Mouse (Mus musculus) macrophage (primary cell): ENCODE results near the gene Hbq1a. TPM values are rescaled to one million over a fixed set of nuclear protein-coding genes. Genes with fewer than 3 reads are reported as not detected.

Experiments used
- H3K27ac ChIP-seq: fragments of 350-480 bp; formaldehyde crosslinking; 2 replicates; pipeline ENCODE4 v1.9.0; 2021
- H3K36me3 ChIP-seq: fragments of 350-480 bp; formaldehyde crosslinking; 2 replicates; pipeline ENCODE4 v1.9.0; 2021; ENCODE audit errors: inconsistent target
- H3K4me3 ChIP-seq: fragments of 350-480 bp; formaldehyde crosslinking; 2 replicates; pipeline ENCODE4 v1.9.0; 2021; ENCODE audit errors: inconsistent target
- H3K79me2 ChIP-seq: fragments of 350-480 bp; formaldehyde crosslinking; 2 replicates; pipeline ENCODE4 v1.9.0; 2021; ENCODE audit errors: inconsistent target
- WGBS: methylation state at CpG from one replicate; pipeline ENCODE4 v1.1.7; 2026; ENCODE audit warnings: inconsistent platforms; ENCODE audit not compliant: missing documents; 5-methylcytosine and 5-hydroxymethylcytosine counted together
- polyA plus RNA-seq: library from polyadenylated mRNA; stranded (reverse); fragments of 250-400 nt; gene quantifications from 3 replicates; pipeline ENCODE4 v1.2.4, GENCODE M21; 2018; ENCODE audit warnings: inconsistent platforms

Hbq1a gene
- polyA plus RNA-seq, 1 experiment from 2014 or later, result not detected

- H3K27ac ChIP-seq, result no peak overlapping the region
- H3K4me3 ChIP-seq, result no peak overlapping the region
- no peaks in the 10 kb centered on the region for H3K79me2 ChIP-seq
- H3K36me3 ChIP-seq, result no peaks in the 10 kb centered on the region
- WGBS, result 95% methylated on average over 5 of the region's 5 CpGs
Observed at GRCm38 (mm10) chr11:32331861-32332260, 32.0 kb downstream of the Hbq1a start.

- no peaks in the 10 kb centered on the region for H3K36me3 ChIP-seq
- H3K27ac ChIP-seq, result no peak overlapping the region
- WGBS, result 64% methylated on average over 2 of the region's 2 CpGs
- H3K4me3 ChIP-seq, result no peak overlapping the region
- no peaks in the 10 kb centered on the region for H3K79me2 ChIP-seq
Observed at GRCm38 (mm10) chr11:32333235-32333634, 33.4 kb downstream of the Hbq1a start.

- Histone ChIP-seq H3K27ac (no peak overlapping the region), H3K36me3 (no peaks in the 10 kb centered on the region), H3K4me3 (no peak overlapping the region), H3K79me2 (no peaks in the 10 kb centered on the region)
- WGBS, result 87% methylated on average over 6 of the region's 6 CpGs
Observed at GRCm38 (mm10) chr11:32336435-32336907, 36.6 kb downstream of the Hbq1a start.

GRCm38 (mm10) chr11:32339131-32339531, 39.3 kb downstream of the Hbq1a start:
- 38% methylated on average over 2 of the region's 2 CpGs for WGBS
- no peaks in the 10 kb centered on the region for H3K36me3 ChIP-seq

GRCm38 (mm10) chr11:32340476-32341473, 40.9 kb downstream of the Hbq1a start:
- Histone ChIP-seq H3K4me3 (no peak overlapping the region), H3K27ac (no peak overlapping the region), H3K79me2 (no peaks in the 10 kb centered on the region), H3K36me3 (no peaks in the 10 kb centered on the region)
- WGBS, result 63% methylated on average over 17 of the region's 17 CpGs

More at GRCm38 (mm10) chr11:32339131-32339531, 39.3 kb downstream of the Hbq1a start:
- Histone ChIP-seq H3K27ac (no peak overlapping the region), H3K4me3 (no peak overlapping the region), H3K79me2 (no peaks in the 10 kb centered on the region)

GRCm38 (mm10) chr11:32342770-32343191, 42.9 kb downstream of the Hbq1a start:
- 12% methylated on average over 2 of the region's 2 CpGs for WGBS
- Histone ChIP-seq H3K36me3 (no peaks in the 10 kb centered on the region), H3K79me2 (no peaks in the 10 kb centered on the region; the same call in 1 of the 2 replicates), H3K27ac (no peak overlapping the region), H3K4me3 (no peak overlapping the region)

- peaks cover 5% of the 10 kb centered on the region for H3K79me2 ChIP-seq
- H3K36me3 ChIP-seq, result no peaks in the 10 kb centered on the region
- no peak overlapping the region for H3K27ac ChIP-seq
- H3K4me3 ChIP-seq, result no peak overlapping the region
- WGBS, result 100% methylated on average over 1 of the region's 1 CpGs
Observed at GRCm38 (mm10) chr11:32343350-32343749, 43.5 kb downstream of the Hbq1a start.

- no peak overlapping the region for H3K27ac ChIP-seq
- 86% methylated on average over 6 of the region's 6 CpGs for WGBS
- no peak overlapping the region for H3K4me3 ChIP-seq
- H3K79me2 ChIP-seq, result peaks cover 29% of the 10 kb centered on the region
- H3K36me3 ChIP-seq, result peaks cover 4% of the 10 kb centered on the region; the same call in 1 of the 2 replicates
Observed at GRCm38 (mm10) chr11:32345504-32346297, 45.8 kb downstream of the Hbq1a start.

GRCm38 (mm10) chr11:32347264-32347606, 47.4 kb downstream of the Hbq1a start:
- H3K36me3 ChIP-seq, result peaks cover 20% of the 10 kb centered on the region; the same call in 1 of the 2 replicates
- peak overlapping the region; percentile 20; the same call in 1 of the 2 replicates for H3K4me3 ChIP-seq
- peaks cover 44% of the 10 kb centered on the region for H3K79me2 ChIP-seq
- no peak overlapping the region for H3K27ac ChIP-seq
- 10% methylated on average over 10 of the region's 10 CpGs for WGBS

GRCm38 (mm10) chr11:32347607-32348432, 48.0 kb downstream of the Hbq1a start, which contains the start of gene Sh3pxd2b:
Gene Sh3pxd2b, plus strand, starts transcription at chr11:32347820.
- Histone ChIP-seq H3K4me3 (peak within 1 kb of the TSS; percentile 93), H3K27ac (peak within 1 kb of the TSS; percentile 96), H3K79me2 (peaks cover 50% of the 10 kb centered on the region), H3K36me3 (peaks cover 26% of the 10 kb centered on the region; the same call in 1 of the 2 replicates)
- 3% methylated on average over 75 of the region's 86 CpGs for WGBS

GRCm38 (mm10) chr11:32348433-32349283, 48.8 kb downstream of the Hbq1a start:
- peaks cover 59% of the 10 kb centered on the region for H3K79me2 ChIP-seq
- H3K27ac ChIP-seq, result peak overlapping the region; percentile 96
- peak overlapping the region; percentile 93 for H3K4me3 ChIP-seq
- peaks cover 27% of the 10 kb centered on the region; the same call in 1 of the 2 replicates for H3K36me3 ChIP-seq
- WGBS, result 43% methylated on average over 8 of the region's 9 CpGs

GRCm38 (mm10) chr11:32349284-32349953, 49.5 kb downstream of the Hbq1a start:
- H3K27ac ChIP-seq, result peak overlapping the region; percentile 96
- 23% methylated on average over 13 of the region's 13 CpGs for WGBS
- H3K79me2 ChIP-seq, result peaks cover 66% of the 10 kb centered on the region
- peak overlapping the region; percentile 93 for H3K4me3 ChIP-seq
- peaks cover 27% of the 10 kb centered on the region; the same call in 1 of the 2 replicates for H3K36me3 ChIP-seq
